20 mouse cellular contexts compared by ENCODE assay signal in the genomic region with DNA sequence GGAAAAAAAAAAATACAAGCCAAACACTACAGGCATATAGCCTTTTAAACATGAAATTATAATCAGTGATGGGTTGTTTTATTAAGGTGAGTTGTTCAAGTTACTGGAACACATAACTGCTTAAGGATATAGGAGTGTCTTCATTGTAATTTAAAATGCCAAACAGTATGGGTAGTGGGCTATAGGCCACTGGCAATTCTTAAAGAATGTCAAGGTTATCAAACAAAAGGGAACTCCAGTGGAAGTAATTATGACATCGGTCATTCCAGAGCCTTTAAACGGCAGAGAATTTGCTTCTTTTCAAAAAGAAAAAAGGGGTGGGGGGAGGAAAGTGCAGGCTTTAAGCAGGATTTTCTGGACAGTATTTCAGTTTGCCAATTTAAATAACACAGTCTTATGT. TPM values are rescaled to one million over a fixed set of nuclear protein-coding genes. Genes with fewer than 3 reads are reported as not detected.
DNase-seq lines count a peak whose midpoint lies in the region; TF ChIP-seq lines count a peak whose summit lies in the region.
"Had no signal": no experiment of that assay in that cellular context is flagged by ENCODE, and none has a peak within 500 bp of the region (broad histone marks: within the 10 kb centered on the region; RNA-seq: fewer than 3 reads in every experiment).

No protein-coding gene starts in this region.

- no peaks in the 10 kb centered on the region for H3K9me3 ChIP-seq in ES-E14 (ENCODE audit: control insufficient read depth, insufficient read depth, low read depth, low read length)
- H3K9me3 ChIP-seq: embryonic facial prominence, embryonic 10.5 days; embryonic facial prominence, embryonic 12.5 days; forebrain, embryonic 13.5 days; forebrain, embryonic 15.5 days had no signal

- TF ChIP-seq CTCF in layer of hippocampus, adult 2 months (conservative IDR thresholded peaks at IDR 0.05) = no peak

- H3K36me3 ChIP-seq in ES-E14 (ENCODE audit: control insufficient read depth, insufficient read depth, low read length, poor library complexity, severe bottlenecking) = no peaks in the 10 kb centered on the region
- H3K36me3 ChIP-seq: forebrain, embryonic 15.5 days had no signal

- H3K4me3 ChIP-seq in layer of hippocampus, adult 2 months = no peak overlapping the region
- H3K4me3 ChIP-seq in ES-E14 (ENCODE audit: insufficient read depth in 1 of 2, low read depth in 1 of 2, low read length in 2 of 2, poor library complexity in 1 of 2, severe bottlenecking in 1 of 2) = no peak overlapping the region
- H3K4me3 ChIP-seq: embryonic facial prominence, embryonic 10.5 days; embryonic facial prominence, embryonic 12.5 days; forebrain, embryonic 13.5 days; forebrain, embryonic 15.5 days had no signal

- H3K4me1 ChIP-seq in ES-E14 (ENCODE audit: control insufficient read depth in 2 of 2, insufficient read depth in 2 of 2, low read length in 2 of 2, poor library complexity in 1 of 2) = peaks cover 5 to 6% of the 10 kb centered on the region in 2 experiments; a peak in 3 of 4 replicates
- H3K4me1 ChIP-seq: embryonic facial prominence, embryonic 12.5 days had no signal

- DNase-seq in layer of hippocampus, adult 2 months (ENCODE audit: low spot score in 2 of 2) = no peak
- DNase-seq in layer of hippocampus, adult 9-10 months (ENCODE audit: low spot score) = no peak
- DNase-seq in ES-E14 (ENCODE audit: low read depth, low spot score) = peak; percentile 31
- peak; percentile 77 for DNase-seq in ZHBTc4 (ENCODE audit: low read depth, low spot score)
- no peak for DNase-seq in thymus, postnatal 14 days
- no peak for DNase-seq in frontal cortex, adult 2 months (ENCODE audit: extremely low spot score in 1 of 2, low spot score in 1 of 2)
- DNase-seq: adrenal gland, adult 2 months; adrenal gland, postnatal 10 days; adrenal gland, postnatal 25 days; B cell, adult 2 months; cerebellum, adult 11 months; cerebellum, adult 18-20 months; cerebellum, adult 8-10 months; cerebellum, adult 9-11 months; cerebellum, postnatal 25 days; forebrain, postnatal 0 days had no signal

- in situ Hi-C loops in ES-E14 (cut with MboI; ENCODE audit: low sequenced_read_pairs in 2 of 2, unreplicated experiment in 2 of 2) = no loop called here

- peak overlapping the region; percentile 88 for H3K27ac ChIP-seq in layer of hippocampus, adult 2 months
- no peak overlapping the region; the same call in 1 of the 2 replicates for H3K27ac ChIP-seq in ES-E14 (ENCODE audit: insufficient read depth, low read depth, low read length, poor library complexity, severe bottlenecking)
- H3K27ac ChIP-seq: embryonic facial prominence, embryonic 10.5 days; embryonic facial prominence, embryonic 12.5 days; forebrain, embryonic 13.5 days; forebrain, embryonic 15.5 days had no signal

- H3K9ac ChIP-seq in ES-E14 (ENCODE audit: insufficient read depth, low read depth, low read length, poor library complexity, severe bottlenecking) = no peak overlapping the region
- H3K9ac ChIP-seq: embryonic facial prominence, embryonic 12.5 days; forebrain, embryonic 13.5 days; forebrain, embryonic 15.5 days; forebrain, postnatal 0 days had no signal

TF ChIP-seq in ES-E14, 5 proteins besides CTCF, POLR2A, EP300 and RAD21:
- no peak for TF ChIP-seq ZC3H11A (IDR thresholded peaks at IDR 0.05; ENCODE audit: borderline replicate concordance, low read depth, low read length)
- TF ChIP-seq ZNF384 (IDR thresholded peaks at IDR 0.05; ENCODE audit: low read depth, low read length) = 0 out of 2 replicates have a peak, but pooled peaks have one; percentile 3
- TF ChIP-seq HCFC1 (IDR thresholded peaks at IDR 0.05; ENCODE audit: borderline replicate concordance, insufficient read depth, low read length) = no peak
- TF ChIP-seq MAFK (IDR thresholded peaks at IDR 0.05; ENCODE audit: insufficient read depth, low read depth, low read length) = no peak
- TF ChIP-seq CHD2 (IDR thresholded peaks at IDR 0.05; ENCODE audit: low read depth, low read length) = peak; percentile 68; the same call in 1 of the 2 replicates

RNA-seq across cellular contexts. Expression of gene Nsf, which starts 18.1 kb away (rescaled TPM):
- 1,000 to 10,000 TPM; 1,134 to 1,252 TPM for total RNA-seq in layer of hippocampus, adult 2 months (2021)
- 47.5 and 55.0 TPM in 2 replicates for total RNA-seq in ES-E14 (2012; rRNA removed)
- 464 and 504 TPM in 2 replicates for polyA plus RNA-seq in frontal cortex, adult 2 months (2012; rRNA removed)

RNA-seq across cellular contexts. Expression of gene Arf2, which starts 30.8 kb away (rescaled TPM):
- 10 to 100 TPM; 39.7 to 47.0 TPM for total RNA-seq in layer of hippocampus, adult 2 months (2021)
- total RNA-seq in ES-E14 (2012; rRNA removed) = 14.3 and 25.2 TPM in 2 replicates
- polyA plus RNA-seq in frontal cortex, adult 2 months (2012; rRNA removed) = 48.1 and 49.8 TPM in 2 replicates

Comparison
In these comparisons a context has a peak if more than half of its experiments do, and no peak if none do; other contexts are left out.
1. DNase-seq: peak in ES-E14 (single experiment) and ZHBTc4 (single experiment); none in layer of hippocampus, adult 2 months (0 of 2), layer of hippocampus, adult 9-10 months (single experiment), thymus, postnatal 14 days (single experiment) and frontal cortex, adult 2 months (0 of 2).
2. RNA of gene Nsf, which starts 18.1 kb away (total RNA-seq): 1,134 to 1,252 TPM in layer of hippocampus, adult 2 months; 47.5 to 55.0 TPM in ES-E14; every median in the first group is over 10 times any median in the second.